Mouse (Mus musculus) kidney, adult 10 weeks (tissue): Measurements from ENCODE around the gene Tshb. TPM values are rescaled to one million over a fixed set of nuclear protein-coding genes. Genes with fewer than 3 reads are reported as not detected.

ENCODE experiments used
- polyA plus RNA-seq: library from polyadenylated mRNA; stranded (reverse); fragments of 350-450 nt; fragmentation: Illumina TruSeq; extraction: RNeasy Lipid Tissue Mini Kit (QIAGEN cat#74804); gene quantifications from one replicate; pipeline ENCODE4 v1.2.3, GENCODE M21; 2014; ENCODE audit warnings: low read depth, low replicate concordance

The Tshb gene
- not detected for polyA plus RNA-seq

GRCm38 (mm10) chr3:102782618-102783017 is at the start of gene Tshb:
Gene Tshb, minus strand, starts transcription at chr3:102782718.

GRCm38 (mm10) chr3:102734313-102735030 is 48.0 kb downstream of the Tshb start, which contains the start of gene Tspan2:
Gene Tspan2, plus strand, starts transcription at chr3:102734529.

Other genes with a start within 250 kb of the Tshb start
- 10.5 TPM for gene Tspan2, start 48.2 kb downstream of the Tshb start, polyA plus RNA-seq
- not detected for gene Sycp1, start 153.4 kb upstream of the Tshb start, polyA plus RNA-seq
- not detected for gene Nr1h5, start 181.4 kb upstream of the Tshb start, polyA plus RNA-seq
- 36.9 TPM for gene Sike1, start 213.0 kb upstream of the Tshb start, polyA plus RNA-seq
- gene Csde1, start 237.7 kb upstream of the Tshb start, polyA plus RNA-seq: 468 TPM